Mouse (Mus musculus) heart, postnatal 0 days (tissue): ENCODE results near the gene Wdr45. TPM values are rescaled to one million over a fixed set of nuclear protein-coding genes. Genes with fewer than 3 reads are reported as not detected.
A peak's percentile ranks its signal among the peaks of the same experiment; 100 is the strongest.

ENCODE experiments used
- ATAC-seq: fragments of 200-750 bp; cut with Nextera tagmentation; 2 replicates; pipeline ENCODE4 v1.8.0; 2017; ENCODE audit warnings: low read depth, moderate number of reproducible peaks, moderate library complexity; ENCODE audit not compliant: insufficient read depth
- DNase-seq: peaks from one replicate; pipeline ENCODE4 v3.0.0-alpha.2; 2016; ENCODE audit warnings: low spot score
- H3K27ac ChIP-seq: fragments of 300-500 bp; sonication (generic); 2 replicates; pipeline ENCODE4 v1.5.1; 2014; ENCODE audit warnings: low read depth, mild to moderate bottlenecking
- H3K27me3 ChIP-seq: fragments of 300-500 bp; sonication (generic); 2 replicates; pipeline ENCODE4 v1.6.1; 2014; ENCODE audit warnings: low read length, mixed read lengths; ENCODE audit not compliant: control insufficient read depth, insufficient read depth
- H3K36me3 ChIP-seq: fragments of 300-500 bp; sonication (generic); replicated peaks from 2 replicates; pipeline ENCODE4 v1.6.1; 2014; ENCODE audit warnings: low read length, mixed read lengths; ENCODE audit not compliant: control insufficient read depth, insufficient read depth
- H3K4me1 ChIP-seq: fragments of 300-500 bp; sonication (generic); 2 replicates; pipeline ENCODE4 v1.6.1; 2014; ENCODE audit warnings: antibody characterized with exemption; ENCODE audit not compliant: control insufficient read depth, insufficient read depth
- H3K4me2 ChIP-seq: fragments of 300-500 bp; sonication (generic); 2 replicates; pipeline ENCODE4 v1.6.1; 2014; ENCODE audit warnings: low read depth, mild to moderate bottlenecking, low read length, moderate library complexity
- H3K4me3 ChIP-seq: fragments of 300-500 bp; sonication (generic); 2 replicates; pipeline ENCODE4 v1.5.1; 2014; ENCODE audit warnings: low read depth, low read length
- H3K9ac ChIP-seq: fragments of 300-500 bp; sonication (generic); replicated peaks from 2 replicates; pipeline ENCODE4 v1.6.1; 2014; ENCODE audit warnings: low read depth, low read length, mixed read lengths
- H3K9me3 ChIP-seq: fragments of 300-500 bp; sonication (generic); replicated peaks from 2 replicates; pipeline ENCODE4 v1.6.1; 2016; ENCODE audit warnings: low read length; ENCODE audit not compliant: control insufficient read depth
- CTCF ChIP-seq: IDR thresholded peaks from 2 replicates; pipeline ENCODE4 v1.5.1; 2016; ENCODE audit warnings: antibody characterized with exemption, control low read depth, low read depth
- EP300 ChIP-seq: IDR thresholded peaks from 2 replicates; pipeline ENCODE4 v1.6.1; 2016; ENCODE audit warnings: antibody characterized with exemption, low read depth
- WGBS: fragments of 180-500 bp; shearing (Covaris S2); extraction: QIAGEN DNeasy Blood & Tissue Kit; methylation state at CpG from one replicate; pipeline ENCODE4 v1.1.7; 2014; 5-methylcytosine and 5-hydroxymethylcytosine counted together
- polyA plus RNA-seq: library from polyadenylated mRNA; unstranded; fragments of >200 nt; fragmentation: Nextera tagmentation; extraction: Ambion mirVana; gene quantifications from 2 replicates; pipeline ENCODE4 v1.2.1, GENCODE M21; 2015
- total RNA-seq: library from RNA; depleted of rRNA; stranded (reverse); fragments of >200 nt; gene quantifications from 2 replicates; pipeline ENCODE4 v1.2.3, GENCODE M21; 2014; ENCODE audit warnings: low replicate concordance

The Wdr45 gene
- total and polyA plus RNA-seq, 2 experiments from 2014 or later, result 27.1 to 52.7 TPM

DNA sequence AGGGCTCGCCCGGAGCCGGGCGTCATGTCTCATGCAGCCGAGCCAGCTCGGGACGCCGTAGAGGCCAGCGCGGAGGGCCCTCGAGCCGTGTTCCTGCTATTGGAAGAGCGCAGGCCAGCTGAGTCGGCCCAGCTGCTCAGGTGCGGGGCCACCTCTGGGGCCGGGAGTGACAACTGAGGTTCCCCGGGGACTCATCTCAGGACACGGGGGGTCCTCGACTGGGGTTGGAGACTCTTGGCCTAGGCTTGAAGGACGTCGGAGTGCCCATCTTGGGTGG, 48.7 kb downstream of the Wdr45 start:
- peak overlapping the region; percentile 76 for H3K4me3 ChIP-seq
- DNase-seq, result no peak
- H3K27ac ChIP-seq, result peak overlapping the region; percentile 85
- no peaks in the 10 kb centered on the region for H3K9me3 ChIP-seq
- peaks cover 6% of the 10 kb centered on the region; the same call in 1 of the 2 replicates for H3K36me3 ChIP-seq
- H3K4me1 ChIP-seq, result no peaks in the 10 kb centered on the region
- TF ChIP-seq EP300 (no peak), CTCF (no peak)
- H3K27me3 ChIP-seq, result no peaks in the 10 kb centered on the region
- H3K4me2 ChIP-seq, result peak overlapping the region; percentile 65
- 13% methylated on average over 21 of the region's 21 CpGs for WGBS
- H3K9ac ChIP-seq, result peak overlapping the region; percentile 68
- ATAC-seq, result peak; percentile 2

GRCm38 (mm10) chrX:7763631-7764393, 49.7 kb downstream of the Wdr45 start:
- DNase-seq (no peak), ATAC-seq (no peak)
- Histone ChIP-seq H3K9ac (peak overlapping the region; percentile 68), H3K4me3 (peak overlapping the region; percentile 76), H3K36me3 (peaks cover 11% of the 10 kb centered on the region; the same call in 1 of the 2 replicates), H3K27me3 (no peaks in the 10 kb centered on the region), H3K27ac (peak overlapping the region; percentile 85; the same call in 1 of the 2 replicates), H3K4me1 (no peaks in the 10 kb centered on the region), H3K9me3 (no peaks in the 10 kb centered on the region), H3K4me2 (peak overlapping the region; percentile 65)
- 16% methylated on average over 20 of the region's 22 CpGs for WGBS
- TF ChIP-seq CTCF (no peak), EP300 (no peak)

DNA sequence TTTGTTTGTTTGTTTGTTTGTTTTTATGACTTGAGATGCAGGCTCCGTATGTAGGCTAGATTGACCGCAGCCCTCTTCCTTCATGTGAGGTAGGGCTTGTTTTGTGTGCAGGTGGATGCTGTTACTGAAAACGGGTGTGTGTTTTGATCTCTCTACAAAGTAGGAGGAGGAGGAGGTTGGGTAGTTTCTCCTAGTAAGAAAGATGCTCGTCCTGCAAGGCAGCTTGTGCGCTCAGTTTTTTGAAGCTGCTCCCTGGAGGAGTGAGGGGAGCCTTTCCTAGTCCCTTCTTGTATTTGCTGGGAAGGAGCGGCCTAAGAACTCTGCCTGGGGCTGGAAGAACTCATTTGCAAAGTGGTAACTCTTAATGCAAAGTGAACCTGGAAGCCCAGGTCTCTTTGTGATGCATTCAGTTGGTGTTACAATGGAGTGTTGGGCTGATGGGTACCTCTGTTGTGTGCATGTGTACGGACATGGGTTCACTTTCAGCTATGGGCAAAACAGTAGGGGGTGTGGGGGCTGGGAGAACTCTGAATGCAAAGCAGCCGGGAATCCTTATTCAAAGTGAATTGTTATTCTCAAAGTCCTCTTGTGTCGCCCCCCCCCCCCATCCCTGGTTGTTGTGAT, 50.6 kb downstream of the Wdr45 start:
- H3K36me3 ChIP-seq, result peaks cover 17% of the 10 kb centered on the region; the same call in 1 of the 2 replicates
- peak overlapping the region; percentile 65 for H3K4me2 ChIP-seq
- ATAC-seq, result no peak
- H3K9me3 ChIP-seq, result no peaks in the 10 kb centered on the region
- no peak for DNase-seq
- H3K4me1 ChIP-seq, result no peaks in the 10 kb centered on the region
- no peak overlapping the region for H3K9ac ChIP-seq
- TF ChIP-seq CTCF (no peak), EP300 (no peak)
- WGBS, result 31% methylated on average over 9 of the region's 9 CpGs
- no peaks in the 10 kb centered on the region for H3K27me3 ChIP-seq
- peak overlapping the region; percentile 76; the same call in 1 of the 2 replicates for H3K4me3 ChIP-seq
- H3K27ac ChIP-seq, result no peak overlapping the region

GRCm38 (mm10) chrX:7765281-7765670, 51.1 kb downstream of the Wdr45 start:
- no peak for TF ChIP-seq CTCF
- no peak for TF ChIP-seq EP300
- Histone ChIP-seq H3K27ac (peak overlapping the region; percentile 57), H3K4me2 (peak overlapping the region; percentile 65), H3K4me3 (peak overlapping the region; percentile 16), H3K9me3 (no peaks in the 10 kb centered on the region), H3K27me3 (no peaks in the 10 kb centered on the region), H3K36me3 (peaks cover 21% of the 10 kb centered on the region; the same call in 1 of the 2 replicates), H3K4me1 (no peaks in the 10 kb centered on the region), H3K9ac (no peak overlapping the region)
- WGBS, result 27% methylated on average over 13 of the region's 13 CpGs
- DNase-seq, result no peak
- ATAC-seq, result no peak

GRCm38 (mm10) chrX:7765764-7766163, 51.6 kb downstream of the Wdr45 start:
- Histone ChIP-seq H3K36me3 (peaks cover 26% of the 10 kb centered on the region), H3K4me3 (peak overlapping the region; percentile 16; the same call in 1 of the 2 replicates), H3K9me3 (no peaks in the 10 kb centered on the region), H3K4me2 (peak overlapping the region; percentile 65), H3K9ac (no peak overlapping the region), H3K4me1 (no peaks in the 10 kb centered on the region), H3K27me3 (no peaks in the 10 kb centered on the region), H3K27ac (peak overlapping the region; percentile 57)
- TF ChIP-seq EP300, result no peak
- no peak for TF ChIP-seq CTCF
- 29% methylated on average over 11 of the region's 11 CpGs for WGBS
- DNase-seq, result no peak
- no peak for ATAC-seq
